Mouse (Mus musculus): ENCODE results near the gene Gm1043. TPM values are rescaled to one million over a fixed set of nuclear protein-coding genes. Genes with fewer than 3 reads are reported as not detected.
A peak's percentile ranks its signal among the peaks of the same experiment; 100 is the strongest.

Gene Gm1043
- polyA plus RNA-seq, 1 experiment from 2014 or later = 0.12 TPM

DNA sequence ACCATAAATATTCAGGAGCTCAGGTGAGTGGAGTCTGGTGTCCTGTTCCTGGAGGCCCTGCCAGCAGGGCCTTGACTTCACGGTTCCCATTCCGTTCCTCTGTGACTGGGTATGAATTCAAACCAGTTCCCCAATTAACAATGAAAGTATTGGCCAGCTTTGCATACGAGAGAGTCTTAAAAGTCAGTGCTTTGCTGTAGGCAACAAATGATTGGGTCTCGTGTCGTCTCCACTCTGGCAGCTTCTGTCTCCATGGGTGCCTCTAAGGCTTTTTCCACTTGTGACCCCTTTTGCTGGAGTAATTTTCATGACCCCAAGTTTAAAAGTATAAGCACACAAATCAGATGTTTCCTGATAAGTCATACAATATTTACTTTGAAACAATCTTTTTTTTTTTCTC, 4.6 kb upstream of the Gm1043 start:
- Histone ChIP-seq H3K4me2 (ENCODE audit: low read depth) (no peak overlapping the region), H3K9me3 (ENCODE audit: control insufficient read depth, low read length) (no peaks in the 10 kb centered on the region), H3K27ac (ENCODE audit: low read depth, low read length) (no peak overlapping the region), H3K9ac (ENCODE audit: low read length) (no peak overlapping the region), H3K4me1 (ENCODE audit: control insufficient read depth, insufficient read depth, low read length) (no peaks in the 10 kb centered on the region), H3K36me3 (ENCODE audit: control insufficient read depth, insufficient read depth, low read length) (no peaks in the 10 kb centered on the region), H3K4me3 (ENCODE audit: low read depth, low read length) (no peak overlapping the region), H3K27me3 (ENCODE audit: control insufficient read depth, insufficient read depth, low read length) (no peaks in the 10 kb centered on the region)
- ATAC-seq (ENCODE audit: insufficient read depth, low FRiP score, low TSS enrichment) (no peak), DNase-seq (ENCODE audit: low spot score) (no peak)
- WGBS = 86% methylated on average over 5 of the region's 5 CpGs

DNA sequence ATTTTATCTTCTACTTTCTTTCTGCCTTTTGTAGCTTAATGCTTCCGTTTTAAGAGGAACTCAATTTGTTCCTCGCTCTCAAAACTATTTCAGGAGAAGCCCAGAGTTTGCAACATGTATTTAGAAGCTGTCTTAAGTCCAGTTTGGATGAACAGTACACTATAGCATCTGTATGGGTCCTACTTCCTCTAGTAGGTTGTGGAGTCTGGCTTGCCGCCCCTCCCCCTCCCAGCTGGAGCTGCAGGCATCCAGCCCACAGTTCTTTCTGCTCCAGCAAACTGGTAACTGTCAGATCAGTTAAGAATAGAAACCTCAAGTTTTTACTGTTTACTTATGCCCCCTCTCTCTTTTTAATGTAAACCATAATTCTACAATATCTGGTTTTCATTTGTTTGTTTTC, 2.8 kb upstream of the Gm1043 start:
- H3K4me1 ChIP-seq (ENCODE audit: control insufficient read depth, insufficient read depth, low read length) = no peaks in the 10 kb centered on the region
- no peaks in the 10 kb centered on the region for H3K9me3 ChIP-seq (ENCODE audit: control insufficient read depth, low read length)
- ATAC-seq (ENCODE audit: insufficient read depth, low FRiP score, low TSS enrichment) (no peak), DNase-seq (ENCODE audit: low spot score) (peak; percentile 27)
- H3K36me3 ChIP-seq (ENCODE audit: control insufficient read depth, insufficient read depth, low read length) = no peaks in the 10 kb centered on the region
- WGBS = 25% methylated on average over 3 of the region's 3 CpGs
- H3K9ac ChIP-seq (ENCODE audit: low read length) = no peak overlapping the region
- H3K4me3 ChIP-seq (ENCODE audit: low read depth, low read length) = no peak overlapping the region
- H3K27me3 ChIP-seq (ENCODE audit: control insufficient read depth, insufficient read depth, low read length) = no peaks in the 10 kb centered on the region
- no peak overlapping the region for H3K4me2 ChIP-seq (ENCODE audit: low read depth)
- H3K27ac ChIP-seq (ENCODE audit: low read depth, low read length) = no peak overlapping the region

DNA sequence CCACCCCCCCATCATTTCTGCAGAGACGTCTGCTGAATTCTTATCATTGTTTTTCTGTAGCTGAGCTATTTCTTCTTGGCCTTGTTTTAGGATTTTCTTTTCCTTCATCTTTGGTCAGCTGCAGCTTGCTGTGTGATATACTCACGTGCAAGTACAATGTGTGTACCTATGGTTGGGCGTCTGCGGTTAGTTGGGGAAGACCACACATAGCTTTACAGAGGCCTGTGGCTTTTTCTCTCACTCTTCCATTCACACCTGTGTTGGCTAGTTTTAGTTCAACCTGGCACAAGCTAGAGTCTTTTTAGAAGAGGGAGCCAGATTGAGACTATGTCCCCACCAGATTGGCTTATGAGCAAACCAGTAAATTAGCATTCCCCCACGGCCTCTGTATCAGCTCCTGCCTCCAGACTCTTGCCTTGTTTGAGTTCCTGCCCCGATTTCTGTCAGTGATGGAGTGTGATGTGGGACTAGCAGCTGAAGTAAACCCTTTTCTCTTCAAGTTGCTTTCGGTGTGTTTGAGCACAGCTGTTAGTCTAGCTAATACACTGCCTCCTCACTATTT, 1.9 kb upstream of the Gm1043 start:
- no peaks in the 10 kb centered on the region for H3K9me3 ChIP-seq (ENCODE audit: control insufficient read depth, low read length)
- H3K4me1 ChIP-seq (ENCODE audit: control insufficient read depth, insufficient read depth, low read length) = no peaks in the 10 kb centered on the region
- H3K4me3 ChIP-seq (ENCODE audit: low read depth, low read length) = no peak overlapping the region
- no peak overlapping the region for H3K4me2 ChIP-seq (ENCODE audit: low read depth)
- DNase-seq (ENCODE audit: low spot score) (no peak), ATAC-seq (ENCODE audit: insufficient read depth, low FRiP score, low TSS enrichment) (no peak)
- H3K27ac ChIP-seq (ENCODE audit: low read depth, low read length) = no peak overlapping the region
- no peak overlapping the region for H3K9ac ChIP-seq (ENCODE audit: low read length)
- 86% methylated on average over 7 of the region's 7 CpGs for WGBS
- no peaks in the 10 kb centered on the region for H3K36me3 ChIP-seq (ENCODE audit: control insufficient read depth, insufficient read depth, low read length)
- H3K27me3 ChIP-seq (ENCODE audit: control insufficient read depth, insufficient read depth, low read length) = no peaks in the 10 kb centered on the region

DNA sequence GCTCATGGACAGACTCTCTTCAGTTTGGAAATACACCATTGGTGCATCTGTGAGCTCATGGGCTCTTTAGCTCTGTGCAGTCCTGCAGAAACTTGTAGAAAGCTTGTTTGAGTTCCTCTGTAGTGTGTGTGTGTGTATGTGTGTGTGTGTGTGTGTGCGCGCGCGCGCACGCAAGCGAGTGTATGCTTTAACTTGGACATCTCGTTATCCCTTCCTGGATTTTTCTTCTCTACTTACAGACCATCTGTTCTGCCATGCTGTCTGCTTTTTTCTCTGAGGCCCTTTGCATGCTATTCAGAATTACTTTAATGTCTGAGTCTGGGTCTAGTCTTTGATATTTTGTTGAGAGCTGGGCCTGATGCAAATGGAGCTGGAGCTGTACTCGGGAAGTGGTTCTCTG, 1.3 kb upstream of the Gm1043 start:
- H3K4me3 ChIP-seq (ENCODE audit: low read depth, low read length) = no peak overlapping the region
- WGBS = 90% methylated on average over 9 of the region's 9 CpGs
- no peak overlapping the region for H3K27ac ChIP-seq (ENCODE audit: low read depth, low read length)
- no peak for DNase-seq (ENCODE audit: low spot score)
- ATAC-seq (ENCODE audit: insufficient read depth, low FRiP score, low TSS enrichment) = no peak
- H3K9ac ChIP-seq (ENCODE audit: low read length) = no peak overlapping the region
- H3K27me3 ChIP-seq (ENCODE audit: control insufficient read depth, insufficient read depth, low read length) = no peaks in the 10 kb centered on the region
- no peaks in the 10 kb centered on the region for H3K4me1 ChIP-seq (ENCODE audit: control insufficient read depth, insufficient read depth, low read length)
- no peaks in the 10 kb centered on the region for H3K36me3 ChIP-seq (ENCODE audit: control insufficient read depth, insufficient read depth, low read length)
- no peak overlapping the region for H3K4me2 ChIP-seq (ENCODE audit: low read depth)
- H3K9me3 ChIP-seq (ENCODE audit: control insufficient read depth, low read length) = no peaks in the 10 kb centered on the region

DNA sequence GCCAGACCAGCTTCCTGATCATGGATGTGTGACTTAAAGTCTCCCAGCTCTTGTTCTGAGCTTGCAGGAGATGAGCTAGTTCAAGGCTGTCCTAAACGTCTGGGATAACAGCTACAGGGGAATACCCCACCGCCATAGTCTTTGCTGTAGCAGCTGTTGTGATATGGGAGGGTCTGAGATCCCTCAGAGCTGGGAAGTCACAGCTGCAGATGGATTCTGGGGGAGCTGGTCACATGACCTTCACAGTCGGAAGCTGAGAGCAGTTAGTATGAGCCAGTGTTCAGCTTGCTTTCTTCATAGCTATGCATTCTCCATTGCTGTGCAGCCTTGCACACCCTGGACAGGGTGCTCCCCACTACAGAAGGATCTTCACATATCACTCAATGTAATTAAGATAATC, 748 bp downstream of the Gm1043 start:
- Histone ChIP-seq H3K9me3 (ENCODE audit: control insufficient read depth, low read length) (no peaks in the 10 kb centered on the region), H3K4me1 (ENCODE audit: control insufficient read depth, insufficient read depth, low read length) (0 out of 2 replicates have a peak, but pooled peaks cover 3% of the 10 kb centered on the region), H3K27ac (ENCODE audit: low read depth, low read length) (no peak overlapping the region), H3K27me3 (ENCODE audit: control insufficient read depth, insufficient read depth, low read length) (peaks cover 10% of the 10 kb centered on the region), H3K4me3 (ENCODE audit: low read depth, low read length) (no peak overlapping the region), H3K36me3 (ENCODE audit: control insufficient read depth, insufficient read depth, low read length) (no peaks in the 10 kb centered on the region), H3K4me2 (ENCODE audit: low read depth) (no peak overlapping the region), H3K9ac (ENCODE audit: low read length) (no peak overlapping the region)
- ATAC-seq (ENCODE audit: insufficient read depth, low FRiP score, low TSS enrichment) (no peak), DNase-seq (ENCODE audit: low spot score) (no peak)
- 80% methylated on average over 3 of the region's 3 CpGs for WGBS

DNA sequence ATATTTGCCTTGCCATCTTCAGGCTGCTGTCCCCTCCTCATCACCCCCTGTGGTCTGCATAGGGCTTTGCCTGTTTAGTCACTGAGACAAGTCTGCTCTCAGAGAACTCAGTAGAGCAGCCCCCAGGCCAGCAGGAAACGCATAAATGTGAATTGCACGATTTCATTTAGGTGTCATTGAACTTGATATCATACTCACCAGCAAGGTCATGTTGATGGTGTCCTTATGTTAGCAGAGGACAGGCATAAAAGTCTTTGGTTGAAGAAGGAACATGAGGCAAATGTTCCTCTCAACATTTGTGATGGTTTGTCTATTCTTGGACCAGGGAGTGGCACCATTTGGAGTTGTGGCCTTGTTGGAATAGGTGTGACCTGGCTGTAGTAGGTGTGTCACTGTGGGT, 2.6 kb downstream of the Gm1043 start:
- Histone ChIP-seq H3K9me3 (ENCODE audit: control insufficient read depth, low read length) (no peaks in the 10 kb centered on the region), H3K27me3 (ENCODE audit: control insufficient read depth, insufficient read depth, low read length) (peaks cover 24% of the 10 kb centered on the region), H3K4me3 (ENCODE audit: low read depth, low read length) (no peak overlapping the region), H3K4me2 (ENCODE audit: low read depth) (no peak overlapping the region), H3K4me1 (ENCODE audit: control insufficient read depth, insufficient read depth, low read length) (peaks cover 5% of the 10 kb centered on the region; the same call in 1 of the 2 replicates), H3K36me3 (ENCODE audit: control insufficient read depth, insufficient read depth, low read length) (no peaks in the 10 kb centered on the region), H3K9ac (ENCODE audit: low read length) (no peak overlapping the region), H3K27ac (ENCODE audit: low read depth, low read length) (no peak overlapping the region)
- DNase-seq (ENCODE audit: low spot score) (no peak), ATAC-seq (ENCODE audit: insufficient read depth, low FRiP score, low TSS enrichment) (no peak)
- WGBS = 60% methylated on average over 2 of the region's 2 CpGs

DNA sequence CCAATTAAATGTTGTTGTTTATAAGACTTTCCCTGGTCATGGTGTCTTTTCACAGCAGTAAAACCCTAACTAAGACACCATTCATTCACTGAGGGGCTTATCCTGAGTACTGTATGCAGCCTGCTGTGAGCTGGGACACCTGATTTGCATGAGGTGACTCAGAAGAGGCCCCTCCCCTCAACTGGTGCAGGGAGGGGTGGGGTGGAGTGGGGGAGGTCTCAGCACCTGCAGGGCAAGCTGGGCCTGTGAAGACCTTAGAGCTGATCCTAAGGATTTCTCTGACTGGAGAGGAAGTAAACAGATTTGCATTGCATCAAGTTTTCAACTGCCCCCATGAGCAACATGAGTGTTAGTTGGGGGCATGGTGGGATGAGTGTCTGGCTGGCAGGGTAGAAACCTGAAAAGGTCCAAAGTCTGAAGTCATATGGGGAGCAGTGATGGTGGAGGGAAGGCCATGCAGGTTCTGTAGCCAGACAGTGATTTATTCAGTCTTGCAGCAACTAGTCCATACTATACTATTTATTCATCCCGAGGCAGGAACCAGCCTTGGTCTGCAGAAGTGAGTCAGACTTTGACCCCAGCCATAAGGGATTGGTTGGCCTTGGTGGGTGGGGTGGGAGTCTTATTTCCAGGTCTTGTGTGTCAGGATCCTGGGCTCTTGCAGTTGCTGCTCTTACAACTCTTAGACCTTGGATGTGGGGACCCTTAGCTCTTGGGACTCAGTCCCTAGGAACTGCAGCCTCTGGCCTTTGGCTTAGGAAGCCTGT, 3.4 kb downstream of the Gm1043 start:
- Histone ChIP-seq H3K4me1 (ENCODE audit: control insufficient read depth, insufficient read depth, low read length) (peaks cover 5% of the 10 kb centered on the region; the same call in 1 of the 2 replicates), H3K27me3 (ENCODE audit: control insufficient read depth, insufficient read depth, low read length) (peaks cover 24% of the 10 kb centered on the region), H3K36me3 (ENCODE audit: control insufficient read depth, insufficient read depth, low read length) (no peaks in the 10 kb centered on the region), H3K4me2 (ENCODE audit: low read depth) (no peak overlapping the region), H3K27ac (ENCODE audit: low read depth, low read length) (no peak overlapping the region), H3K9ac (ENCODE audit: low read length) (no peak overlapping the region), H3K4me3 (ENCODE audit: low read depth, low read length) (no peak overlapping the region), H3K9me3 (ENCODE audit: control insufficient read depth, low read length) (no peaks in the 10 kb centered on the region)
- ATAC-seq (ENCODE audit: insufficient read depth, low FRiP score, low TSS enrichment) (no peak), DNase-seq (ENCODE audit: low spot score) (no peak)
- 53% methylated on average over 1 of the region's 1 CpGs for WGBS

DNA sequence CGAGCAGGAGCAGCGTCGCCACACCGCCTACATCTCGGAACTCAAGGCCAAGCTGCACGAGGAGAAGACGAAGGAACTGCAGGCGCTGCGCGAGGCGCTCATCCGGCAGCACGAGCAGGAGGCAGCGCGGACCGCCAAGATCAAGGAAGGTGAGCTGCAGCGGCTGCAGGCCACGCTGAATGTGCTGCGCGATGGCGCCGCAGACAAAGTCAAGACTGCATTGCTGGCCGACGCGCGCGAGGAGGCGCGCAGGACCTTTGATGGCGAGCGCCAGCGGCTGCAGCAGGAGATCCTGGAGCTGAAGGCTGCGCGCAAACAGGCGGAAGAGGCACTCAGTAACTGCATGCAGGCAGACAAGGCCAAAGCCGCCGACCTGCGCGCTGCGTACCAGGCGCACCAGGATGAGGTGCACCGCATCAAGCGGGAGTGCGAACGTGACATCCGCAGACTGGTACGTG, 6.0 kb downstream of the Gm1043 start:
- under 1% methylated on average over 47 of the region's 47 CpGs for WGBS
- Histone ChIP-seq H3K36me3 (ENCODE audit: control insufficient read depth, insufficient read depth, low read length) (no peaks in the 10 kb centered on the region), H3K4me2 (ENCODE audit: low read depth) (peak overlapping the region; percentile 73), H3K27me3 (ENCODE audit: control insufficient read depth, insufficient read depth, low read length) (peaks cover 24% of the 10 kb centered on the region), H3K9ac (ENCODE audit: low read length) (peak overlapping the region; percentile 49), H3K4me3 (ENCODE audit: low read depth, low read length) (peak overlapping the region; percentile 35), H3K27ac (ENCODE audit: low read depth, low read length) (no peak overlapping the region), H3K9me3 (ENCODE audit: control insufficient read depth, low read length) (no peaks in the 10 kb centered on the region), H3K4me1 (ENCODE audit: control insufficient read depth, insufficient read depth, low read length) (peaks cover 5% of the 10 kb centered on the region; the same call in 1 of the 2 replicates)
- ATAC-seq (ENCODE audit: insufficient read depth, low FRiP score, low TSS enrichment) (no peak), DNase-seq (ENCODE audit: low spot score) (peak; percentile 76)

DNA sequence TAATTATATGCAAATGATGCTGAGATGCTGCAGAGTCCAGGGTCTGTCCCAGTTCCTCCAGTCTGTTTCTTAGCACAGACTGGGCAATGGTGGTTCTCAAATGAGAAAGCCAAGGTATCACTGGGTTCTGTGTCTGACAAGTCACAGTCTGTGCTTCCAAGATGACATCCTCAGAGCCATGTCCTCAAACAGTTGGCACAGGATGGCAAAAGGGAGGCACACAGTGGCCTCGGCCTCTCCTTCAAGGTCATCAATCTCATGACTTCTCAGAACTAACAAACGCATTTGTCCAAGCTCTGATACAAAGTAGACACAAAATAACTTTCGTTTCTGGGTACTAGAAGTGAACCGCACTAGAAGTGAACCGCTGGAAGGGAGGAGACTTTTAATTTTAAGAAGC, 9.8 kb downstream of the Gm1043 start:
- Histone ChIP-seq H3K27ac (ENCODE audit: low read depth, low read length) (no peak overlapping the region), H3K36me3 (ENCODE audit: control insufficient read depth, insufficient read depth, low read length) (no peaks in the 10 kb centered on the region), H3K4me3 (ENCODE audit: low read depth, low read length) (no peak overlapping the region), H3K9ac (ENCODE audit: low read length) (no peak overlapping the region), H3K9me3 (ENCODE audit: control insufficient read depth, low read length) (no peaks in the 10 kb centered on the region), H3K4me1 (ENCODE audit: control insufficient read depth, insufficient read depth, low read length) (peaks cover 5% of the 10 kb centered on the region; the same call in 1 of the 2 replicates), H3K4me2 (ENCODE audit: low read depth) (no peak overlapping the region), H3K27me3 (ENCODE audit: control insufficient read depth, insufficient read depth, low read length) (peaks cover 24% of the 10 kb centered on the region)
- WGBS = 97% methylated on average over 5 of the region's 5 CpGs
- ATAC-seq (ENCODE audit: insufficient read depth, low FRiP score, low TSS enrichment) = no peak
- DNase-seq (ENCODE audit: low spot score) = no peak

Measured in neural tube, embryonic 11.5 days (tissue).